Mouse (Mus musculus) forebrain, embryonic 15.5 days (tissue): ENCODE results near the gene Sergef. TPM values are rescaled to one million over a fixed set of nuclear protein-coding genes. Genes with fewer than 3 reads are reported as not detected.

ENCODE experiments used
- ATAC-seq: fragments of 200-750 bp; cut with Nextera tagmentation; replicated peaks from 2 replicates; pipeline ENCODE4 v1.8.0; 2017; ENCODE audit warnings: mild to moderate bottlenecking, moderate TSS enrichment, moderate library complexity
- H3K27ac ChIP-seq: fragments of 300-500 bp; sonication (generic); replicated peaks from 2 replicates; pipeline ENCODE4 v1.5.1; 2015; ENCODE audit warnings: mild to moderate bottlenecking, inconsistent platforms
- H3K27me3 ChIP-seq: fragments of 300-500 bp; sonication (generic); 2 replicates; pipeline ENCODE4 v1.6.1; 2015; ENCODE audit warnings: inconsistent platforms
- H3K36me3 ChIP-seq: fragments of 300-500 bp; sonication (generic); 2 replicates; pipeline ENCODE4 v1.6.1; 2015; ENCODE audit warnings: mild to moderate bottlenecking, inconsistent platforms
- H3K4me1 ChIP-seq: fragments of 300-500 bp; sonication (generic); 2 replicates; pipeline ENCODE4 v1.6.1; 2015; ENCODE audit warnings: inconsistent platforms
- H3K4me2 ChIP-seq: fragments of 300-500 bp; sonication (generic); replicated peaks from 2 replicates; pipeline ENCODE4 v1.6.1; 2015; ENCODE audit warnings: mild to moderate bottlenecking, inconsistent platforms
- H3K4me3 ChIP-seq: fragments of 300-500 bp; sonication (generic); 2 replicates; pipeline ENCODE4 v1.5.1; 2015; ENCODE audit warnings: mild to moderate bottlenecking, inconsistent platforms
- H3K9ac ChIP-seq: fragments of 300-500 bp; sonication (generic); replicated peaks from 2 replicates; pipeline ENCODE4 v1.6.1; 2015; ENCODE audit warnings: mild to moderate bottlenecking, inconsistent platforms
- H3K9me3 ChIP-seq: fragments of 300-500 bp; sonication (generic); 2 replicates; pipeline ENCODE4 v1.6.1; 2016; ENCODE audit warnings: inconsistent platforms
- WGBS: fragments of 180-500 bp; shearing (Covaris S2); methylation state at CpG from one replicate; pipeline ENCODE4 v1.1.7; 2015; ENCODE audit warnings: mixed read lengths; 5-methylcytosine and 5-hydroxymethylcytosine counted together
- polyA plus RNA-seq: library from polyadenylated mRNA; unstranded; fragments of >200 nt; fragmentation: Nextera tagmentation; extraction: Ambion mirVana; gene quantifications from 2 replicates; pipeline ENCODE4 v1.2.1, GENCODE M21; 2015

Sergef gene
- polyA plus RNA-seq, 1 experiment from 2014 or later = 29.4 TPM

DNA sequence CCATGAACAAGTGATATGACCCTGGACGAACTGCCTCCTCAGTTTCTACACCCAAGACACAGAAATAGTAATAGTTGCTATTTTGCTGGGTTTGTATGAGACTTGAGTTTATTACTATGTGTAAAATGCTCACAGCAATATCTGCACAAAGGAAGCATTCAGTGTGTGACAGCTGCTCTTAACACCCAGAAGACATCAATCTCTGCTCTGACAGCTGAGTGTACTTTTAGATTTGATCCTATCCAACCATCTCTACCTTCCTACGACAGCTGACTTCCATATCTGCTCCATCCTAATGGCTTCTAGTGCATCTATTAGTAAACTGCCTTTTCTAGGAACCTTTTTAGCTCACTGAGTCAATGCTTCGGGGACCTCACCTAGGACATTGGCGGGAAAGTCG lies 110.3 kb downstream of the Sergef start:
- H3K36me3 ChIP-seq = no peaks in the 10 kb centered on the region
- no peak overlapping the region for H3K4me3 ChIP-seq
- 88% methylated on average over 5 of the region's 5 CpGs for WGBS
- peak overlapping the region; percentile 41; the same call in 1 of the 2 replicates for H3K27ac ChIP-seq
- no peak for ATAC-seq
- no peaks in the 10 kb centered on the region for H3K27me3 ChIP-seq
- no peaks in the 10 kb centered on the region for H3K9me3 ChIP-seq
- H3K4me2 ChIP-seq = no peak overlapping the region
- no peak overlapping the region for H3K9ac ChIP-seq
- H3K4me1 ChIP-seq = no peaks in the 10 kb centered on the region

DNA sequence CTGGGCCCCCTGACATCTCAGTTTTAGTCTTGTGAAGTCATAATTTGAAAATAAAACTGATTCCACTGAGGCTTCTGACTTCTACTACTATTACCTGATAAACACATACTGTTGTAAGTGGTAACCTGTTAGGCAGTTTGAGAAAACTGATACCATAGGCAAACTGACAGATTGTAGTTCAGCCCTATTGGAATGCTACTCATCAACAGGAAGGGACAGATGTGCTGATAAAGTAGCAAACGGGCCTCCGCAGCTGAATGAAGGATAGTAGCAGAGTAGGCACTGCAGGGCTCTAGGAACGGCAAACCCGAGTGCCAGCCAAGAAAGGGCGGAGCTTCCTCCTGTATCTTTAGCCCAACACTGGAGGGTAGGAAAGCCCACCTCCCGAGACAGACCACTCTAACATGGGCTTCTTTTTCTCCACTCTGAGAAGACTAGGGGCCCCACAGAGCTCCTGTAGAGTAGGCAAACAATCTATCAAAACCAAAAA lies 112.9 kb downstream of the Sergef start:
- no peak overlapping the region for H3K27ac ChIP-seq
- no peaks in the 10 kb centered on the region for H3K9me3 ChIP-seq
- no peak overlapping the region for H3K4me3 ChIP-seq
- no peaks in the 10 kb centered on the region for H3K27me3 ChIP-seq
- 59% methylated on average over 6 of the region's 6 CpGs for WGBS
- H3K9ac ChIP-seq = no peak overlapping the region
- no peaks in the 10 kb centered on the region for H3K36me3 ChIP-seq
- H3K4me1 ChIP-seq = no peaks in the 10 kb centered on the region
- no peak for ATAC-seq
- H3K4me2 ChIP-seq = no peak overlapping the region

- no peak overlapping the region for H3K4me2 ChIP-seq
- 89% methylated on average over 7 of the region's 7 CpGs for WGBS
- no peaks in the 10 kb centered on the region for H3K9me3 ChIP-seq
- H3K27ac ChIP-seq = no peak overlapping the region
- H3K9ac ChIP-seq = no peak overlapping the region
- H3K4me3 ChIP-seq = no peak overlapping the region
- H3K36me3 ChIP-seq = no peaks in the 10 kb centered on the region
- ATAC-seq = no peak
- H3K27me3 ChIP-seq = no peaks in the 10 kb centered on the region
- peaks cover 2% of the 10 kb centered on the region; the same call in 1 of the 2 replicates for H3K4me1 ChIP-seq
These were observed 116.4 kb downstream of the Sergef start for GRCm38 (mm10) chr7:46523215-46523614.

GRCm38 (mm10) chr7:46521794-46522193 lies 117.8 kb downstream of the Sergef start:
- H3K4me1 ChIP-seq = peaks cover 2% of the 10 kb centered on the region; the same call in 1 of the 2 replicates
- H3K9me3 ChIP-seq = no peaks in the 10 kb centered on the region
- H3K4me2 ChIP-seq = no peak overlapping the region
- no peaks in the 10 kb centered on the region for H3K27me3 ChIP-seq
- no peak overlapping the region for H3K27ac ChIP-seq
- 95% methylated on average over 17 of the region's 17 CpGs for WGBS
- H3K9ac ChIP-seq = no peak overlapping the region
- no peaks in the 10 kb centered on the region for H3K36me3 ChIP-seq
- H3K4me3 ChIP-seq = no peak overlapping the region
- no peak for ATAC-seq

GRCm38 (mm10) chr7:46519148-46519547 lies 120.5 kb downstream of the Sergef start:
- Histone ChIP-seq H3K36me3 (no peaks in the 10 kb centered on the region), H3K4me1 (peaks cover 5% of the 10 kb centered on the region; the same call in 1 of the 2 replicates), H3K27me3 (no peaks in the 10 kb centered on the region), H3K9me3 (no peaks in the 10 kb centered on the region), H3K4me3 (no peak overlapping the region), H3K9ac (no peak overlapping the region), H3K27ac (no peak overlapping the region), H3K4me2 (no peak overlapping the region)
- WGBS = 54% methylated on average over 11 of the region's 11 CpGs
- ATAC-seq = no peak

GRCm38 (mm10) chr7:46517158-46517557 lies 122.4 kb downstream of the Sergef start:
- no peak for ATAC-seq
- Histone ChIP-seq H3K36me3 (no peaks in the 10 kb centered on the region), H3K4me1 (peaks cover 17% of the 10 kb centered on the region), H3K4me3 (no peak overlapping the region), H3K4me2 (no peak overlapping the region), H3K9me3 (no peaks in the 10 kb centered on the region), H3K9ac (no peak overlapping the region), H3K27me3 (no peaks in the 10 kb centered on the region), H3K27ac (no peak overlapping the region)
- WGBS = 65% methylated on average over 5 of the region's 5 CpGs

DNA sequence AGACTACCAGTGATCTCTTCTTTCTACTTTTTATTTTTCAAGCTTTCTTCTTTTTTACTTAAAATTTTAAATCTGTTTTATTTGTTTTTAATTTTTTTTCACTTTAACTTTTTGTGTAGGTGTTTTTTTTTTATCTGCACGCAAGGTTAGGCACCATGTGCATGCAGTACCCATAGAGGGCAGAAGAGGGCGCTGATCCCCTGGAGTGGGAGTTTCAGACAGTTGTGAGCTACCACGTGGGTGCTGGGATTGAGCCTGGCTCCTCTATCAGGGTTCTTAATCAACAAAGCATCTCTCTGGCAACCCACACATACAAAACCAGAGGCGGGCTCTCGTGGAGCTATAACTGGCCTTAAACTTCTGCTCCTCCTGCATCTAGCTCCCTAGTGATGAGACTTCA lies 123.6 kb downstream of the Sergef start:
- Histone ChIP-seq H3K4me3 (no peak overlapping the region), H3K36me3 (no peaks in the 10 kb centered on the region), H3K27me3 (no peaks in the 10 kb centered on the region), H3K27ac (no peak overlapping the region), H3K9me3 (no peaks in the 10 kb centered on the region), H3K9ac (no peak overlapping the region), H3K4me1 (peaks cover 23% of the 10 kb centered on the region), H3K4me2 (no peak overlapping the region)
- ATAC-seq = no peak
- WGBS = 73% methylated on average over 5 of the region's 5 CpGs

DNA sequence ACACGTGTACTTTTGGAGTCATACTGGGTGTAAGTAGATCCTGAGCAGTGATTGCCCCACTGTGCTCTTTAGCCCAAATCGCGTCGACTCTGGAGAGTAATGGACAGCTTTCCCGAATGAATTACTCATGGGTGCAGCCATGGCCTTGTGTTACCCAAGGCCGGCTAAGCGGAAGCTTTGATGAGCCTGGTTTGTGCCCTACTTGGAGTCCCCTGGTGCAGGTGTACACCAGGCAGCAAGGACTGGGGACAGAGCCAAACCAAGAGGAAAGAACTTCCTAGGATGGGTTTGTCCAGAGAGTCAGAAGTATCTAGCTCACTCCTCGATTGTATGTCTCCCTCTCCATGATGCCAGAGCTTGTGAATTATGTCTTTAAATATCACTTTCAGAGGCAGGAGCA lies 124.6 kb downstream of the Sergef start:
- H3K4me2 ChIP-seq = no peak overlapping the region
- H3K9me3 ChIP-seq = no peaks in the 10 kb centered on the region
- 92% methylated on average over 8 of the region's 8 CpGs for WGBS
- H3K27me3 ChIP-seq = no peaks in the 10 kb centered on the region
- no peaks in the 10 kb centered on the region for H3K36me3 ChIP-seq
- no peak overlapping the region for H3K9ac ChIP-seq
- ATAC-seq = no peak
- H3K4me1 ChIP-seq = peaks cover 32% of the 10 kb centered on the region
- no peak overlapping the region for H3K27ac ChIP-seq
- H3K4me3 ChIP-seq = no peak overlapping the region

DNA sequence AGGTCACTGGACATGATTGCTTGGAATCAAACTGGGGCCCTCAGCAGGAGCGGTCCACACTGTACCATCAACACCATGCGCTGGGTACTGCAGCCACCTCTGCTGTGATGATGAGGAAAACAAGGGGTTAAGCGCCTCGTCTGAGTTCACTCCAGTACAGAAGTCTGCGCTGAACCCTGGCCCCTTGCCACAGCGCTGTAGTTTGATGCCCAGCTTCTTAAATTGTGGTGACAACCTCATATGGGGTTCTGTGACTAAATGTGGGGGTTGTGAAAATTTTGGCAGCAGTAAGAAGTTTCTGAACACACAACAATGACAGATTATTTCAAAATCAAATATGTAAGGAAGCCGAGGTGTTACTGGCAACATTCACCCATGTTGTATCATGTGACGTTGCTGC lies 126.0 kb downstream of the Sergef start:
- 64% methylated on average over 8 of the region's 8 CpGs for WGBS
- H3K9me3 ChIP-seq = no peaks in the 10 kb centered on the region
- ATAC-seq = no peak
- H3K36me3 ChIP-seq = no peaks in the 10 kb centered on the region
- H3K4me3 ChIP-seq = no peak overlapping the region
- no peaks in the 10 kb centered on the region for H3K27me3 ChIP-seq
- peaks cover 44% of the 10 kb centered on the region for H3K4me1 ChIP-seq
- no peak overlapping the region for H3K4me2 ChIP-seq
- no peak overlapping the region for H3K9ac ChIP-seq
- H3K27ac ChIP-seq = no peak overlapping the region

DNA sequence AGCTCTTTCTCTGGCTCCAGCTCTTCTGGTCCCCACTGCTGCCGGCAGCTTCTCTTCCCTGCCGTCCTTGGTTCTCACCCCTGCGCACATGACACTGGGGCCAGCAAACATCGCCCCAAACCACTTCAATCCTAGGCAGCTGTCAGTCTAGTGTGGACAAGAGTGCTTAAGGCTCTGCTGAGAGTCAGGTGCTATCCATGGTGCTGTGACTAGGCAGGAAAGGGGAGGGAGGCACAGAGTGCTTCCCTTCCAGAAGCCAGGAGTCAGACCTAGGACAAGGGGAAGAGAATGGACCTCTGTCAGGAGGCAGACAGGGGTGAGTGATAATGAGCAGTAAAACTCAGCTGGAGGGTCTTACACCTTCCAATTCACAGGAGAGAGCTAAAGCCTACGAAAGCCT lies 126.8 kb downstream of the Sergef start:
- Histone ChIP-seq H3K4me3 (no peak overlapping the region), H3K27me3 (no peaks in the 10 kb centered on the region), H3K9ac (no peak overlapping the region), H3K9me3 (no peaks in the 10 kb centered on the region), H3K36me3 (no peaks in the 10 kb centered on the region), H3K4me1 (peaks cover 46% of the 10 kb centered on the region), H3K4me2 (no peak overlapping the region), H3K27ac (no peak overlapping the region)
- 72% methylated on average over 5 of the region's 5 CpGs for WGBS
- ATAC-seq = no peak

DNA sequence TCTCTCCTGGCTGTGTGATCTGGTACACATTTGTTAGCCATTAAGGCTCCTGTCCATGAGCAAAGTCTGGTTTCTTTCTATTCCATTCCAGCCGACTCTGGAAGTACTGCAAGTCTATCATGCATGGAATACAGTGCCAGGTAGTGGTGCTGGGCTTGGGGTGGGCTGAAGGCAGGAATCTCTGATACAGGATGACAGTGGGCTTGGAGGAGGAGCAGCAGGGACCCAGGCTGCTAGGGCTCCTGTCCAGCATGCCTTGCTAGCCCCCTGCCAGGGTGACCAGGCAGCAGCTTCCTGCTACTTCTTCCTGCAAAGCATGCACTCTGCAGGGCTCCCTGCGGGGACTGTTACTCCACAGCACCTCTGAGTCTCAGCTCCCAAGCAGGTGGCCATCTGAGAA lies 128.8 kb downstream of the Sergef start:
- Histone ChIP-seq H3K4me2 (no peak overlapping the region), H3K27me3 (no peaks in the 10 kb centered on the region), H3K27ac (peak overlapping the region; percentile 95), H3K4me1 (peaks cover 43% of the 10 kb centered on the region), H3K9ac (no peak overlapping the region), H3K36me3 (no peaks in the 10 kb centered on the region), H3K9me3 (no peaks in the 10 kb centered on the region), H3K4me3 (no peak overlapping the region)
- no peak for ATAC-seq
- 74% methylated on average over 2 of the region's 2 CpGs for WGBS

DNA sequence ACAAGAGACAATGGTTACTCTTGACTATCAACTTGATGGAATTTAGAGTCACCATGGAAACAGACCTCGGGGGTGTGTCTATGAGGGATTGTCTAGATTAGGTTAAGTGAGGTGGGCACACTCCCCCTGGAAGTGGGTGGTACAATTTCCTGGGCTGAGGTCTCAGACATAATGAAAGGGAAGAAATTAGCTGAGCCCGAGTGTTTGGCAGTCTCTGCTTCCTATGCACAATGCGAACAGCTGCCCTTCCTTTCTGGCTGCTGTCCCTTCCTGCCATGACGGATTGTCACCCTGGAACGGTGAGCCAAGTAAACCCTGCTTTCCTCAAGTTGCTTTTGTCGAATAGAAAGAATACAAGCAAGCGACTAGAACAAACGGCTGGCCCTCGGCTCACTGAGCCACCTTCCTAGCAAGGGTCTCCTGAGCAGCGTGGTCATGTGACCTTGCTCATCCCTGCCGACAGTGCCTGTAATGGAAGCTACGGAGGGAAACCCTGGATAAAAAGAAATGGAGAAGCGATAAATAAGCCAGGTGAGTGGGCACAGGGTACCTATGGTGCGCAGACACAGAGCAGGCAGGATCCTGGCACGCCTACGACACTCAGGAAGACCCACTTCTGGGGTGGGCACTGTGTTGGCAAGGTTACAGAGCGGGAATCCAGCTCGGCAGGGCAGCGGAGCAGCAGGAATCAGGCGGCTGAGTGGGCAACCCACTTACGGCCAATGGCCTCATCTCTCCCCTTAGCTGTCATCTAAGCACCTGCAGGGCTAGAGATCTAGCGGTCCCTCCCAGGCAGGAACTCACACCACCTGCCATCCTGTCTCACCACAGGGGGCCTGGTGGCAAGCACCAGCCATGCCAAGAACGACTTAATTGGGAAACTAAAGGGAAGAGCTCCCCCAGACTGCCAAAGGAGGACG lies 130.0 kb downstream of the Sergef start:
- H3K27ac ChIP-seq = peak overlapping the region; percentile 95
- peak overlapping the region; percentile 36 for H3K9ac ChIP-seq
- peaks cover 43% of the 10 kb centered on the region for H3K4me1 ChIP-seq
- no peaks in the 10 kb centered on the region for H3K27me3 ChIP-seq
- peak overlapping the region; percentile 46 for H3K4me2 ChIP-seq
- WGBS = 22% methylated on average over 24 of the region's 24 CpGs
- ATAC-seq = peak; percentile 89
- H3K36me3 ChIP-seq = no peaks in the 10 kb centered on the region
- H3K9me3 ChIP-seq = no peaks in the 10 kb centered on the region
- H3K4me3 ChIP-seq = peak overlapping the region; percentile 27
